Mouse (Mus musculus): ENCODE measurements around the gene Zfyve1. TPM values are rescaled to one million over a fixed set of nuclear protein-coding genes. Genes with fewer than 3 reads are reported as not detected.

Zfyve1 gene
- polyA plus RNA-seq, 2 experiments, result 17.2 to 33.8 TPM

- Histone ChIP-seq H3K4me3 (replicated peaks; ENCODE audit: low read length) (no peak overlapping the region), H3K4me1 (ENCODE audit: control insufficient read depth, insufficient read depth, low read length) (peaks cover 11% of the 10 kb centered on the region), H3K9ac (ENCODE audit: low read depth, low read length, severe bottlenecking) (no peak overlapping the region), H3K4me2 (replicated peaks; ENCODE audit: low read depth, low read length, severe bottlenecking) (no peak overlapping the region), H3K27me3 (ENCODE audit: control insufficient read depth, insufficient read depth, low read length) (no peaks in the 10 kb centered on the region), H3K36me3 (ENCODE audit: control insufficient read depth, insufficient read depth, low read length) (no peaks in the 10 kb centered on the region), H3K27ac (replicated peaks; ENCODE audit: low read depth, low read length) (no peak overlapping the region), H3K9me3 (ENCODE audit: control insufficient read depth, low read length) (no peaks in the 10 kb centered on the region)
- DNase-seq (ENCODE audit: low spot score) (no peak), ATAC-seq (ENCODE audit: low FRiP score, low read depth) (no peak)
- WGBS, result 75% methylated on average over 5 of the region's 5 CpGs
- no peak for TF ChIP-seq POLR2A (IDR thresholded peaks at IDR 0.05; ENCODE audit: borderline replicate concordance, extremely low read depth, insufficient read depth, insufficient read length)
Observed at GRCm38 (mm10) chr12:83510586-83510985, 86.4 kb downstream of the Zfyve1 start.

- Histone ChIP-seq H3K27me3 (ENCODE audit: control insufficient read depth, insufficient read depth, low read length) (no peaks in the 10 kb centered on the region), H3K9ac (ENCODE audit: low read depth, low read length, severe bottlenecking) (no peak overlapping the region), H3K4me3 (replicated peaks; ENCODE audit: low read length) (no peak overlapping the region), H3K4me2 (replicated peaks; ENCODE audit: low read depth, low read length, severe bottlenecking) (no peak overlapping the region), H3K36me3 (ENCODE audit: control insufficient read depth, insufficient read depth, low read length) (no peaks in the 10 kb centered on the region), H3K9me3 (ENCODE audit: control insufficient read depth, low read length) (no peaks in the 10 kb centered on the region), H3K4me1 (ENCODE audit: control insufficient read depth, insufficient read depth, low read length) (no peaks in the 10 kb centered on the region), H3K27ac (replicated peaks; ENCODE audit: low read depth, low read length) (no peak overlapping the region)
- DNase-seq (ENCODE audit: low spot score) (no peak), ATAC-seq (ENCODE audit: low FRiP score, low read depth) (no peak)
- WGBS, result 79% methylated on average over 10 of the region's 10 CpGs
- no peak for TF ChIP-seq POLR2A (IDR thresholded peaks at IDR 0.05; ENCODE audit: borderline replicate concordance, extremely low read depth, insufficient read depth, insufficient read length)
Observed at GRCm38 (mm10) chr12:83506543-83506942, 90.5 kb downstream of the Zfyve1 start.

- WGBS, result 4% methylated on average over 9 of the region's 9 CpGs
- DNase-seq (ENCODE audit: low spot score), result peak; percentile 74
- H3K4me3 ChIP-seq (replicated peaks; ENCODE audit: low read length), result no peak overlapping the region
- no peak overlapping the region for H3K4me2 ChIP-seq (replicated peaks; ENCODE audit: low read depth, low read length, severe bottlenecking)
- no peaks in the 10 kb centered on the region for H3K27me3 ChIP-seq (ENCODE audit: control insufficient read depth, insufficient read depth, low read length)
- H3K4me1 ChIP-seq (ENCODE audit: control insufficient read depth, insufficient read depth, low read length), result no peaks in the 10 kb centered on the region
- no peaks in the 10 kb centered on the region for H3K9me3 ChIP-seq (ENCODE audit: control insufficient read depth, low read length)
- ATAC-seq (ENCODE audit: low FRiP score, low read depth), result peak; percentile 63; the same call in 1 of the 2 replicates
- H3K36me3 ChIP-seq (ENCODE audit: control insufficient read depth, insufficient read depth, low read length), result no peaks in the 10 kb centered on the region
- no peak overlapping the region for H3K9ac ChIP-seq (ENCODE audit: low read depth, low read length, severe bottlenecking)
- no peak overlapping the region for H3K27ac ChIP-seq (replicated peaks; ENCODE audit: low read depth, low read length)
- no peak for TF ChIP-seq POLR2A (IDR thresholded peaks at IDR 0.05; ENCODE audit: borderline replicate concordance, extremely low read depth, insufficient read depth, insufficient read length)
Observed at GRCm38 (mm10) chr12:83502190-83502589, 94.8 kb downstream of the Zfyve1 start.

- H3K27me3 ChIP-seq (ENCODE audit: control insufficient read depth, insufficient read depth, low read length), result no peaks in the 10 kb centered on the region
- no peak for DNase-seq (ENCODE audit: low spot score)
- WGBS, result 75% methylated on average over 5 of the region's 5 CpGs
- no peak for ATAC-seq (ENCODE audit: low FRiP score, low read depth)
- no peak overlapping the region for H3K9ac ChIP-seq (ENCODE audit: low read depth, low read length, severe bottlenecking)
- no peak overlapping the region for H3K27ac ChIP-seq (replicated peaks; ENCODE audit: low read depth, low read length)
- H3K4me3 ChIP-seq (replicated peaks; ENCODE audit: low read length), result no peak overlapping the region
- H3K9me3 ChIP-seq (ENCODE audit: control insufficient read depth, low read length), result no peaks in the 10 kb centered on the region
- H3K36me3 ChIP-seq (ENCODE audit: control insufficient read depth, insufficient read depth, low read length), result no peaks in the 10 kb centered on the region
- no peaks in the 10 kb centered on the region for H3K4me1 ChIP-seq (ENCODE audit: control insufficient read depth, insufficient read depth, low read length)
- TF ChIP-seq POLR2A (IDR thresholded peaks at IDR 0.05; ENCODE audit: borderline replicate concordance, extremely low read depth, insufficient read depth, insufficient read length), result no peak
- H3K4me2 ChIP-seq (replicated peaks; ENCODE audit: low read depth, low read length, severe bottlenecking), result no peak overlapping the region
Observed at GRCm38 (mm10) chr12:83499256-83499655, 97.8 kb downstream of the Zfyve1 start.

- DNase-seq (ENCODE audit: low spot score) (no peak), ATAC-seq (ENCODE audit: low FRiP score, low read depth) (no peak)
- Histone ChIP-seq H3K27ac (replicated peaks; ENCODE audit: low read depth, low read length) (no peak overlapping the region), H3K4me1 (ENCODE audit: control insufficient read depth, insufficient read depth, low read length) (no peaks in the 10 kb centered on the region), H3K9me3 (ENCODE audit: control insufficient read depth, low read length) (no peaks in the 10 kb centered on the region), H3K9ac (ENCODE audit: low read depth, low read length, severe bottlenecking) (no peak overlapping the region), H3K4me2 (replicated peaks; ENCODE audit: low read depth, low read length, severe bottlenecking) (no peak overlapping the region), H3K36me3 (ENCODE audit: control insufficient read depth, insufficient read depth, low read length) (no peaks in the 10 kb centered on the region), H3K4me3 (replicated peaks; ENCODE audit: low read length) (no peak overlapping the region), H3K27me3 (ENCODE audit: control insufficient read depth, insufficient read depth, low read length) (no peaks in the 10 kb centered on the region)
- no peak for TF ChIP-seq POLR2A (IDR thresholded peaks at IDR 0.05; ENCODE audit: borderline replicate concordance, extremely low read depth, insufficient read depth, insufficient read length)
- WGBS, result 75% methylated on average over 3 of the region's 3 CpGs
Observed at GRCm38 (mm10) chr12:83497959-83498358, 99.1 kb downstream of the Zfyve1 start.

- TF ChIP-seq POLR2A (IDR thresholded peaks at IDR 0.05; ENCODE audit: borderline replicate concordance, extremely low read depth, insufficient read depth, insufficient read length), result no peak
- ATAC-seq (ENCODE audit: low FRiP score, low read depth) (no peak), DNase-seq (ENCODE audit: low spot score) (no peak)
- no peak overlapping the region for H3K9ac ChIP-seq (ENCODE audit: low read depth, low read length, severe bottlenecking)
- no peaks in the 10 kb centered on the region for H3K36me3 ChIP-seq (ENCODE audit: control insufficient read depth, insufficient read depth, low read length)
- no peaks in the 10 kb centered on the region for H3K27me3 ChIP-seq (ENCODE audit: control insufficient read depth, insufficient read depth, low read length)
- no peak overlapping the region for H3K4me3 ChIP-seq (replicated peaks; ENCODE audit: low read length)
- H3K27ac ChIP-seq (replicated peaks; ENCODE audit: low read depth, low read length), result no peak overlapping the region
- WGBS, result 91% methylated on average over 6 of the region's 6 CpGs
- H3K4me1 ChIP-seq (ENCODE audit: control insufficient read depth, insufficient read depth, low read length), result no peaks in the 10 kb centered on the region
- no peak overlapping the region for H3K4me2 ChIP-seq (replicated peaks; ENCODE audit: low read depth, low read length, severe bottlenecking)
- H3K9me3 ChIP-seq (ENCODE audit: control insufficient read depth, low read length), result no peaks in the 10 kb centered on the region
Observed at GRCm38 (mm10) chr12:83496736-83497135, 100.3 kb downstream of the Zfyve1 start.

Other genes starting within 250 kb of the Zfyve1 start
- gene Dpf3, start 109.5 kb downstream of the Zfyve1 start, polyA plus RNA-seq (2012; rRNA removed), result 1.8 and 3.0 TPM in 2 replicates
- 4.0 and 4.9 TPM in 2 replicates for gene Dpf3, start 109.5 kb downstream of the Zfyve1 start, polyA plus RNA-seq (2014; fragmentation: Nextera tagmentation; extraction: Ambion mirVana)
- 49.5 and 53.6 TPM in 2 replicates for gene Dcaf4, start 76.8 kb downstream of the Zfyve1 start, polyA plus RNA-seq (2012; rRNA removed)
- gene Dcaf4, start 76.8 kb downstream of the Zfyve1 start, polyA plus RNA-seq (2014; fragmentation: Nextera tagmentation; extraction: Ambion mirVana), result 40.1 and 43.3 TPM in 2 replicates
- gene Rbm25, start 34.0 kb upstream of the Zfyve1 start, polyA plus RNA-seq (2012; rRNA removed), result 149 and 178 TPM in 2 replicates
- 212 and 236 TPM in 2 replicates for gene Rbm25, start 34.0 kb upstream of the Zfyve1 start, polyA plus RNA-seq (2014; fragmentation: Nextera tagmentation; extraction: Ambion mirVana)
- gene Psen1, start 90.9 kb upstream of the Zfyve1 start, polyA plus RNA-seq (2012; rRNA removed), result 30.5 and 33.1 TPM in 2 replicates
- 77.3 and 79.3 TPM in 2 replicates for gene Psen1, start 90.9 kb upstream of the Zfyve1 start, polyA plus RNA-seq (2014; fragmentation: Nextera tagmentation; extraction: Ambion mirVana)
- gene Papln, start 166.4 kb upstream of the Zfyve1 start, polyA plus RNA-seq (2012; rRNA removed), result 5.2 and 5.9 TPM in 2 replicates
- 2.0 and 2.6 TPM in 2 replicates for gene Papln, start 166.4 kb upstream of the Zfyve1 start, polyA plus RNA-seq (2014; fragmentation: Nextera tagmentation; extraction: Ambion mirVana)